Mouse (Mus musculus) limb, embryonic 11.5 days (tissue): ENCODE data around the gene Pgghg. TPM values are rescaled to one million over a fixed set of nuclear protein-coding genes. Genes with fewer than 3 reads are reported as not detected.

ENCODE experiments used
- ATAC-seq: fragments of 200-750 bp; cut with Nextera tagmentation; 2 replicates; pipeline ENCODE4 v1.8.0; 2017; ENCODE audit warnings: low read depth; ENCODE audit not compliant: insufficient number of reproducible peaks, low FRiP score, low TSS enrichment
- DNase-seq: peaks from one replicate; pipeline ENCODE4 v3.0.0-alpha.2; 2015; ENCODE audit warnings: low spot score
- H3K27ac ChIP-seq: fragments of 300-500 bp; sonication (generic); replicated peaks from 2 replicates; pipeline ENCODE4 v1.5.1; 2014; ENCODE audit warnings: low read depth, mild to moderate bottlenecking, low read length
- H3K27me3 ChIP-seq: fragments of 300-500 bp; sonication (generic); 2 replicates; pipeline ENCODE4 v1.6.1; 2014; ENCODE audit warnings: mild to moderate bottlenecking, low read length, mixed read lengths; ENCODE audit not compliant: control insufficient read depth, insufficient read depth
- H3K36me3 ChIP-seq: fragments of 300-500 bp; sonication (generic); 2 replicates; pipeline ENCODE4 v1.6.1; 2014; ENCODE audit warnings: mild to moderate bottlenecking, low read length, moderate library complexity, mixed read lengths; ENCODE audit not compliant: control insufficient read depth, insufficient read depth
- H3K4me1 ChIP-seq: fragments of 300-500 bp; sonication (generic); 2 replicates; pipeline ENCODE4 v1.6.1; 2014; ENCODE audit warnings: low read length, mixed read lengths; ENCODE audit not compliant: control insufficient read depth, insufficient read depth
- H3K4me2 ChIP-seq: fragments of 300-500 bp; sonication (generic); 2 replicates; pipeline ENCODE4 v1.6.1; 2014; ENCODE audit warnings: low read depth, mild to moderate bottlenecking, moderate library complexity; ENCODE audit not compliant: severe bottlenecking
- H3K4me3 ChIP-seq: fragments of 300-500 bp; sonication (generic); 2 replicates; pipeline ENCODE4 v1.5.1; 2014; ENCODE audit warnings: low read depth, low read length
- H3K9ac ChIP-seq: fragments of 300-500 bp; sonication (generic); 2 replicates; pipeline ENCODE4 v1.6.1; 2014; ENCODE audit warnings: mild to moderate bottlenecking, low read length
- H3K9me3 ChIP-seq: fragments of 300-500 bp; sonication (generic); 2 replicates; pipeline ENCODE4 v1.6.1; 2016; ENCODE audit warnings: low read length; ENCODE audit not compliant: control insufficient read depth
- WGBS: fragments of 180-500 bp; shearing (Covaris S2); extraction: QIAGEN DNeasy Blood & Tissue Kit; methylation state at CpG from one replicate; pipeline ENCODE4 v1.1.7; 2014; 5-methylcytosine and 5-hydroxymethylcytosine counted together
- polyA plus RNA-seq: library from polyadenylated mRNA; unstranded; fragments of >200 nt; fragmentation: Nextera tagmentation; extraction: Ambion mirVana; gene quantifications from 2 replicates; pipeline ENCODE4 v1.2.1, GENCODE M21; 2014

Pgghg gene
- polyA plus RNA-seq, 1 experiment from 2014 or later = 16.1 TPM

DNA sequence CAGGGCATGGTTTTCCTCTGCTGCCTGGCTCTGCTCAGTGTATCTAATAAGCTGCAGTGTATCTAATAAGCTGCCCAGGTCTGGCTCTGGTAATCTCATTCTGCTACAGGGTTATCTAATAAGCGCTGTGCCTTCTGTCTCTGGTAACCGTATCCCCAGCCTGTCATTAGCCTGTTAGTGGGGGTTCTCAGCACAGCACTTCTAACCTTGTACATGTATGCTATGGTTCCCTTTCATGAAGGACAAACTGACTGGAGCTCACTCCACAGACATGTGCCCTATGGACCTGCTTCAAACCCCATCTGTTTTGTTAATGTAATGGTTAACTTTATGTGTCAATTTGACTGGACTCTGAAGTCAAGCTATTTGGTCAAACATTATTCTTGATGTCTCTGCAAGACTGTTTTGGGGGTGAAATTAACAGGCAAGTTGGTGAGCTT is 35.5 kb upstream of the Pgghg start:
- H3K27ac ChIP-seq = no peak overlapping the region
- H3K9me3 ChIP-seq = no peaks in the 10 kb centered on the region
- H3K27me3 ChIP-seq = no peaks in the 10 kb centered on the region
- peaks cover 9% of the 10 kb centered on the region; the same call in 1 of the 2 replicates for H3K4me1 ChIP-seq
- no peaks in the 10 kb centered on the region for H3K36me3 ChIP-seq
- H3K4me3 ChIP-seq = no peak overlapping the region
- no peak overlapping the region for H3K4me2 ChIP-seq
- no peak for ATAC-seq
- no peak for DNase-seq
- no peak overlapping the region for H3K9ac ChIP-seq
- WGBS = 84% methylated on average over 2 of the region's 2 CpGs

DNA sequence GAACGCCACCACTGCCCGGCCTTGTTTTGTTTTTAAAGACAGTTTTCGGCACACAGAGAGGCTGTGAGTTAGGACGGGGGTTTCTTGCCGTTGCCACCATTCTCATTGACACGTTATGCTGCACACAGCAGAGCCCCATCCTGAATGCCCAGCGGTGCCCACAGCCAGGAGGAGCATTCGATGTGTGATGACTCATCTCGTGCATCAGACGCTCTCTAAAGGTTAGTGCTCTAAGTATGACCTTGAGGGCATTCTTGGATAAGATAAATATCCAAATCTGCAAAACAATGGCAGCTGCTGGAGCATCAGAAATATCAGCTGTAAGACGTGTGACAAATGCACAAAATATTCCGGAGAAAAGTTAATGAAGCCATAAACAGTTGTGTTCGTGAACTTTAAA is 34.1 kb upstream of the Pgghg start:
- Histone ChIP-seq H3K36me3 (no peaks in the 10 kb centered on the region), H3K4me3 (no peak overlapping the region), H3K27ac (no peak overlapping the region), H3K4me1 (peaks cover 7% of the 10 kb centered on the region; the same call in 1 of the 2 replicates), H3K4me2 (no peak overlapping the region), H3K9me3 (no peaks in the 10 kb centered on the region), H3K27me3 (no peaks in the 10 kb centered on the region), H3K9ac (no peak overlapping the region)
- no peak for ATAC-seq
- DNase-seq = no peak
- 90% methylated on average over 13 of the region's 13 CpGs for WGBS

DNA sequence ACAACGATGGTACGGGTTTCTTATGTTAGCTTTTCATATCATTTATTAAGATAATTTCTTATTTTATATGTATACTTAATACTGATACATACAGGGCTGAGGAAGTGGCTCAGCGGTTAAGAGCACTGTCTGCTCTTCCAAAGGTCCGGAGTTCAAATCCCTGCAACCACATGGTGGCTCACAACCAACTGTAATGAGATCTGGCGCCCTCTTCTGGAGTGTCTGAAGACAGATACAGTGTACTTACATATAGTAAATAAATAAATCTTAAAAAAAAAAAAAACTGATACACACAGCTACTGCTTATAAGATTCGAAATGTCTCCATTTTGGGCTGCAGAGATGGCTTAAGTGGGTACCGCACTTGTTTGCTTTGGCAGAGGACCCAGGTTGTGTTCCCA is 33.5 kb upstream of the Pgghg start:
- no peak for ATAC-seq
- 86% methylated on average over 7 of the region's 7 CpGs for WGBS

DNA sequence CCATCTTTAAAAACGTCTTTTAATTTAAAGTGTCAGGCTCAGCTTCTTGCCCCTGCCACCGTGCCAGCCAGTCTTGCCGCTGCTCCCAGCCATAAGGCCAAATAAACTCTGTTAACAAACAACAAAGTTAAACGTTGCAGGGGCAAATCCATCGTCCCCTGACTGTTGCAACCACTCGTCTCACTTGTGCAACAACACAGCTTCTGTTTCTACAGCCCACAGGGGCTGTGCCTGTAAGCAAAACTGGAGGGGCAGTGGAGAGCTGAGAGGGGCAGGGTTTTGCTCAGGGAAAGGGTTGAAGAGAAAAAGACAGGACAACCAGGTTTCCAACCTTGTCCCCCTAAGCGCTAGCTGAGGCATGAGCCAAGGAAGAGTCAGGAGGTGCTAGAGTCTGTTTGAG is 33.0 kb upstream of the Pgghg start:
- Histone ChIP-seq H3K4me1 (peaks cover 3% of the 10 kb centered on the region; the same call in 1 of the 2 replicates), H3K36me3 (no peaks in the 10 kb centered on the region), H3K27me3 (no peaks in the 10 kb centered on the region), H3K27ac (no peak overlapping the region), H3K9ac (no peak overlapping the region), H3K4me3 (no peak overlapping the region), H3K4me2 (no peak overlapping the region), H3K9me3 (no peaks in the 10 kb centered on the region)
- WGBS = 55% methylated on average over 7 of the region's 7 CpGs
- DNase-seq (no peak), ATAC-seq (peak; percentile 9; the same call in 1 of the 2 replicates)

More for the DNA sequence above, 33.5 kb upstream of the Pgghg start:
- Histone ChIP-seq H3K27me3 (no peaks in the 10 kb centered on the region), H3K27ac (no peak overlapping the region), H3K4me1 (peaks cover 7% of the 10 kb centered on the region; the same call in 1 of the 2 replicates), H3K36me3 (no peaks in the 10 kb centered on the region), H3K4me3 (no peak overlapping the region), H3K9me3 (no peaks in the 10 kb centered on the region), H3K9ac (no peak overlapping the region), H3K4me2 (no peak overlapping the region)
- DNase-seq = no peak

DNA sequence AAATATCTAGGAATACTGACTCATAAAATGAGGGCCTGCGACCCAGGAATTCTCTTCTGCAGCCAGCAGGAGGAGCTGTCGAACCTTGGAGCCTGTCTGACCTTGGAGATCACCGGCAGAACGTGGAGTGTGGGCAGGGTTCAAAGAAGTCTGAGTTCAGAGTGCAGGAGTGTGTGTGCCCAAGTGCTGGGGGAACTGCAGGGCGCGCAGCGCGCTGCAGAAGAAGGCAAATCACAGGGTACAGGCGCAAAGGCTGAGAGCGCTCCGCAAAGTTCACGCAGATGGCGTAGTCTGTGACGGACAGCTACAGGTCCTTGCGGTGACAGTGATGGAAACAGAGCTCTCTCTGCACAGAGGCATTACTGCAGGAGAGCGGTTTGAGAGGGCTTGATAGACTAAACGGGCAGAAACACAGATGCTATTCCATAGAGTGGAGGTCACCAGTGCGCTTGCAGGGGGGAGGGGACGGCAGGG is 32.5 kb upstream of the Pgghg start:
- under 1% methylated on average over 19 of the region's 19 CpGs for WGBS
- no peaks in the 10 kb centered on the region for H3K36me3 ChIP-seq
- H3K27ac ChIP-seq = no peak overlapping the region
- H3K4me1 ChIP-seq = no peaks in the 10 kb centered on the region; the same call in 1 of the 2 replicates
- DNase-seq (peak; percentile 92), ATAC-seq (peak; percentile 81; the same call in 1 of the 2 replicates)
- peak overlapping the region; percentile 38; the same call in 1 of the 2 replicates for H3K9ac ChIP-seq
- peak overlapping the region; percentile 33 for H3K4me3 ChIP-seq
- no peaks in the 10 kb centered on the region for H3K9me3 ChIP-seq
- H3K4me2 ChIP-seq = peak overlapping the region; percentile 62
- H3K27me3 ChIP-seq = no peaks in the 10 kb centered on the region

DNA sequence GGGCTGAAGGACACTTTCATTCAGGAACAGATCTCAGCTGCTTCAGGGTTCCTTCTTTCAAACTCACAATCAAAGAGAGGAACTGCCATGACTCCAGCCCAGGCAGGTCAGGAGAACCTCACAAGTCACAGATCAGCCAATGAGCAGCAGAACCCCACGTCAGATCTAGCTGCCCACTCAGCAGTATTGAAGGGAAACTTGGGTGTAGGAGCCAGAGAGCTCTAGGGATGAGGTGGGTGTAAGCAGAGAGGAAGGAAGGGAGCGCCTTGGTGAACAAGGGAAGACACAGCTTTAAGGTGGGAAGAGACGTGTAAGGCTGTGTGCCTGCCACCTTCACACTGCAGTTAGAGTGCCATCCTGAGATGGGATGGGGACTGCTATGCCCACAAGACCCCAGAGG is 28.9 kb upstream of the Pgghg start:
- no peak for ATAC-seq
- 65% methylated on average over 3 of the region's 3 CpGs for WGBS
- no peak overlapping the region for H3K4me2 ChIP-seq

DNA sequence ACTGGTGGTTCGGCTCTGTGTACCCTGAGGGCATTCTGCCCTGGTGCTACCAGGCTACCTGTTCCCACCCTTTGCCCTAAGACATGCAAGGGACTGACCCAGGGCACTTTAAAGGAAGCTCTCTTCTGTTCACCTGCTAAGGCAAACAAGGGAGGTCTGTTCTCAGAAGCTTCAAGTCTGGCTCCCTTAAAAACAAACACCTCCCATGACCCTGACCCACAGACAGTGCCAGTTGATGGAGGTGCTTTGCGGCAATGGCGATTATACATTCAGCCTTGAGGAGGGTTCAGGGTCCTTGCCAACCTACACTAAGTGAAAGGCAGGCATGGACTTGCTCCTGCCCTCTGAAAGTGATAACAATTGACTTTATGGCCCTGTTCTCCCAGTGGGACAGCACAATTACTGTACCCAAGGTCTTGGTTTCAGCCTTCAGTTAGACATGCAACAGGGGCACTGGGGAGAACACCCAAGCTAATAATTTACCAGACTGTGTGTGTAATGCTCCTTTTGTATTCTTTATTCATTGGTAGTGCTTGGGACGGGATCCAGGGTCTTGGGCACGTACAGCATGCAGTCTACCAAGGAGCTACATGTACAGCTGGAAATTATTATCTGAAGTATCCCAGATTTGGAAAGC is 28.2 kb upstream of the Pgghg start:
- Histone ChIP-seq H3K4me1 (no peaks in the 10 kb centered on the region; the same call in 1 of the 2 replicates), H3K4me3 (no peak overlapping the region), H3K4me2 (no peak overlapping the region), H3K9ac (no peak overlapping the region), H3K36me3 (no peaks in the 10 kb centered on the region), H3K9me3 (no peaks in the 10 kb centered on the region), H3K27ac (no peak overlapping the region), H3K27me3 (no peaks in the 10 kb centered on the region)
- ATAC-seq (no peak), DNase-seq (no peak)
- WGBS = 75% methylated on average over 5 of the region's 5 CpGs

More for the DNA sequence above, 28.9 kb upstream of the Pgghg start:
- no peak overlapping the region for H3K9ac ChIP-seq
- no peak overlapping the region for H3K4me3 ChIP-seq
- no peaks in the 10 kb centered on the region; the same call in 1 of the 2 replicates for H3K4me1 ChIP-seq
- H3K36me3 ChIP-seq = no peaks in the 10 kb centered on the region
- H3K9me3 ChIP-seq = no peaks in the 10 kb centered on the region
- H3K27me3 ChIP-seq = no peaks in the 10 kb centered on the region
- no peak for DNase-seq
- H3K27ac ChIP-seq = no peak overlapping the region

DNA sequence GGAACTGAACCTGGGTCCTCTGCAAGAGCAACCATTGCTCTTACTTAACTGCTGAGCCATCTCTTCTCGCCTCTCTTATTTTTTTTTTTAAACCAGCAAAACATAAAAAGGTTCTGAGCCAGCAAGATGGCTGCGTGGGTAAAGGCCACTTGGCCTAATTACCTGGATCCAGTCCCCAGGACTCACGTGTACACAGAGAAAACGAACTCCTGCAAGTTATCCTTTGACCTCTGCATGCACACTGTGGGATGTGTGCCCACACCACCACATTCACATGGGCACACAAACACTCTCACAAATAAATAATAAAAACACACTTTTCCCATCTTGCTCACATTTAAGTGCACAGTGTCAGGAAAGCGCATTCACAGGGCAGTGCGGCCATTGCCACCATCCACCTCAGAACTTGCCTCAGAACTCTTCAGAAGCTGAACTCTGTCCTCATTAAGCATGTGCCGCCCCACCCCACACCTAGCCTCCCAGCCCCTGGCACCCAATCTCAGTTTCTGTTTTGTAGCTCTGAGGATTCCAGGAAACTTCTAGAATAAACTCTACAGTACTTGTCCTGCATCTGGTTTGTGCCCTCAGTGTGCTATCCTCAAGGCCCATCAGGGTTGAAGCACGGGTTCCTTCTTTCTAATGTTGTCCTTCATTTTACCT is 27.0 kb upstream of the Pgghg start:
- Histone ChIP-seq H3K4me3 (no peak overlapping the region), H3K27me3 (no peaks in the 10 kb centered on the region), H3K27ac (no peak overlapping the region), H3K4me1 (no peaks in the 10 kb centered on the region), H3K4me2 (no peak overlapping the region), H3K9ac (no peak overlapping the region), H3K9me3 (no peaks in the 10 kb centered on the region), H3K36me3 (no peaks in the 10 kb centered on the region)
- WGBS = 83% methylated on average over 8 of the region's 8 CpGs
- ATAC-seq (no peak), DNase-seq (no peak)
